Mouse (Mus musculus): ENCODE measurements around the gene Orc5.
"Not testable (repeated sequence)": the region's sequence is repeated elsewhere in the genome, so short reads cannot be mapped to it uniquely, and the experiment has no call there.

The Orc5 gene

GRCm38 (mm10) chr5:22532571-22532970, 17.7 kb downstream of the Orc5 start:
- DNase-seq, result no peak

DNA sequence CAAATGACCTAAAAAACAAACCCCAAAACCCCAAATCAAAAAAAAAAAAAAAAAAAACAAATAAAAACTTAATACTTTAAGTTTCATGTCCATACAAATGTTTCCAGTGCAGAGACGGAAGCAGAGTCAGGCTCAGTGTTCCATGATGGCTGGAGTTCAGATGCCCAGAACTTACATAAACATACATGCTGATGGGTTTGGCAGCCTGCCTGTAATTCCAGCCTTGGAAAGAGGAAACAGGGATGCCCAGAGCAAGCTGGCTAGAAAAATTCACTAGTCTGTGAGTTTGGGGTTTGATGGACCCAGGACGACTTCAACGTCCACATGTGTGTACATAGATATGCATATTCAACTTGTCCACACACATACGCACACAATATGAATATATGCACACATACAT, 27.6 kb downstream of the Orc5 start:
- no peak for DNase-seq

GRCm38 (mm10) chr5:22519708-22520107, 30.5 kb downstream of the Orc5 start:
- DNase-seq, result no peak

DNA sequence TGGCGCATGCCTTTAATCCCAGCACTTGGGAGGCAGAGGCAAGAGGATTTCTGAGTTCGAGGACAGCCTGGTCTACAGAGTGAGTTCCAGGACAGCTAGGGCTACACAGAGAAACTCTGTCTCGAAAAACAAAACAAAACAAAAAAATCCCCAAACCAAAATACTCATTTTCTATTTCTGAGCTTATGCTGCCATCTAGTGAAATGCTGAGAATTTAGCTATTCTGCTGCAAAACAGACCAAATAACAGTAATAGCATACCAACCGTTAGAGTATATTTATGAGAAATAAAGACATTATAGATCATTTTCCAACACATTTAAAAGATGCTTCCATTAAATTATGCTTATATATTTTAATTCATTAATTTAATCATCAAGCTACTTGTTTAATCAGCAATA, 34.5 kb downstream of the Orc5 start:
- DNase-seq, result not testable (repeated sequence)

GRCm38 (mm10) chr5:22514231-22514630, 36.0 kb downstream of the Orc5 start:
- DNase-seq, result not testable (repeated sequence)

- DNase-seq, result not testable (repeated sequence)
Observed at GRCm38 (mm10) chr5:22512579-22512978, 37.6 kb downstream of the Orc5 start.

DNA sequence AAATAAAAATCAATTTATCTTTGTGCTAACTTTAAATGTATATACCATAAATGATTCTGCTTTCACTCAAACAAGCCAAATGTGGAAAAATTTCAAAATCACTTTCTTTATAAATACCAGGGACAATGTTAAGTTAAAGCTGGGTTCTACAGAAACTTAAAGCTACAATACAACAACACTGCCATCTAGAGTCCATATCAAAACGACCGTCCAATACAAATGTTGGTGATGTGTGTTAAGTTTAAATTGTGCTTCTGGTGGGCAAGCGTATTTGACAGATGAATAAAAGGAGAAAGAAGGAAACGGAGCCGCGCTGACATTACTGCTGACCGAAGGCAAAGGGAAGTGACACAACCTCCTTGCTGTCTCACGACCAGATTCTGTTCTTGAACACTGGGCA, 38.4 kb downstream of the Orc5 start:
- DNase-seq, result no peak

DNA sequence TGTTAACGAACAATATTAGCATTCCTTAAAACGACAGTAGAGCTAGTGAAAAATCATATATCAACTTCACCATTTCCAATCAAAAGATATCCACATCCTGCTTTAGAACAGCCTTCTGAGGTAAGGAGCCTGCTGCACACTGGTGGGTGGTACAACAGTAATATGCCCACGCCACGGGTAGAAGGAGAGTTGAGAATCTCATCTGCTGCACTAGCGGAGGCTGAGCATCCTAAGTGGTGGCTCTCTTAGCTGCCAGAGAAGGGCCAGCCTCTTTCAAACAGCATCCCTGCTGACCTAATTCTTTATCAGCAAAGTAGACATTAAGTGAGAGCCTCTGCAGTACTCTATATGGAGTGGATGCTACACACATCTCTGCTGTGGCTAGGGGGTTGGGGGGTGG, 41.7 kb downstream of the Orc5 start:
- DNase-seq, result no peak

- DNase-seq, result no peak
Observed at GRCm38 (mm10) chr5:22499437-22499836, 50.8 kb downstream of the Orc5 start.

DNA sequence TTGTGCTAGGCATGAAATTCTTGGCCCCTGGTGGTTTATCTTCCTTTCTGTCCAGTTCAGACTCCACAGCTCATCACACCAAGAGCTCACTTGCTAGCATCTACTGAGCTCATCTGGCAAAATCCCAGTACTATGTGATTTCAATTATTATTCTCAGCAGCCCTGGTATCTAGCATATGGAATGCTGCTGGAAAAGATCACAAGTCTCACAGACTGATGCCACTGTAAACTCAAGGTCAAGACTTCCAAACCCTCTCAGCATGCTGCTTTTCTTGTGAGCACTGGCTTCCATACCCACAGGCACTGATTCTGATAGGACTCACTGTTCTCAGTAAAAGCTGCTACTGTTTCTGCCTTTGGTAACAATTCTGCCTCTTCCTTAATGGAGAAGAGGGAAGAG, 59.1 kb downstream of the Orc5 start:
- DNase-seq, result no peak

GRCm38 (mm10) chr5:22489091-22489490, 61.1 kb downstream of the Orc5 start:
- DNase-seq, result peak; percentile 57

DNA sequence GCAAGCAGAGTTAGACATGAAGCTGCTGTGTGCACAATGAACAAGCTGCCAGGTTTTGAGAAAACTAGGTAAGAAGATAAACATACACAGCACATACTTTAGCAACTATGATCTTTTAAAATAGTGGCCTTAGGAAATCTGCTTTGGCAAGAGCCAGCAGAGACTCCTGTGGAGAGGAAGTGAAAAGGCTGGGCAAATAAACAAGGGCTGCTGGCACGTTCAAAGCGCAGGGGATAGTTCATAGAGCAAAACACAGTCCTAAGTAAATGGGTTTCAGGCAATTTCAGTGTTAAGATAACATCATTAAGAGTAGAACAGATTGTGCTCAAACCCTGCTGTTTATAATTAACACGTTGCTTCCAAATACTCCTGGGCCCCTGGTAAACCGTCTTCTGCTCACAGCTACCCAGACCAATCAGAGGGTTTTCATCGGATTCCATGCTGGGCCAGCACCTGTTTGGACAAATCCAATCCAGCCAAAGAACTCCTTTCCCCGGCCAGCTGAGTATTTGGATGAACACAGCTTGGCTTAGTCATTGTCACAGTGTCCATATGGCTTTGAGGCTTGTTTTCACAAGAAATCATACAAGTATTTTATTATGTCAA, 63.5 kb downstream of the Orc5 start:
- DNase-seq, result no peak

GRCm38 (mm10) chr5:22485764-22486163, 64.5 kb downstream of the Orc5 start:
- DNase-seq, result peak; percentile 67

GRCm38 (mm10) chr5:22482567-22482966, 67.7 kb downstream of the Orc5 start:
- no peak for DNase-seq

GRCm38 (mm10) chr5:22472445-22472844, 77.8 kb downstream of the Orc5 start:
- not testable (repeated sequence) for DNase-seq

- no peak for DNase-seq
Observed at GRCm38 (mm10) chr5:22471243-22471642, 79.0 kb downstream of the Orc5 start.

DNA sequence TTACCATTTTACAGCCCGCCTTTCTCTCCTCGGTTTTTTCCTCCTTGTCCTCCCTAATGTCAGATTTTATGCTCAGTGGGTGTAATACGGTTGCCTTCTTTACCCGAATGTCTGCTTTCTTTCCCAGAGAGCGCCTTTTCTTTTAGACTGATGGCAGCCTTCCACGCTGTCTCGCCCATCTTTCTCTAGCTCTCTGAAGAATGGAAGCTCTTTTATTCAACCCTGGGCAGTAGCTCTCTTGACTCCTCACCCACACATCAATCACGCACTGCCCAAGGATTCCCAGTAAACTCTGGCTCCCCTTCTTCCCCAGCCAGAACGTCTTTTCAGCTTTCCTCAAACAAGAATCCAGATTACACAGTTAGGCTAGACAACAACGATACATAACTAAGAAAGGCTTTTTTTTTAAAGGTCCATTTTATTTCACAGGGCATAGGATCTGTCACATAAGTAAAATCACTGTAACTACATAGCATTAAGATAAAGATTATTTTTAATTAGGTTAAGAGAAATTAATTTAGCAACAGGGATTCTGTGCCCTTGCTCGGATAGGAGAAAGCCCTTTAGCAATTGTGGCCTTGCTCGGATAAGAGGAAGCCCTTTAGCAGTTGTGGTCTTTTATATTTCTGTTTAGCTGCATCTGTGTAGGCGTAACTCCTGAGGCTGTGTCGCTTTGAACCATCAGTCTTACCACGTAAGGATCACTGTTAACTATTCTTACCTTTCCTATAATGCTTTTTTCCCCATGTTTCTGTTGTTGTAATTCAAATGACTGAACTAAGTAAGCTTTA, 97.2 kb downstream of the Orc5 start:
- no peak for DNase-seq

DNA sequence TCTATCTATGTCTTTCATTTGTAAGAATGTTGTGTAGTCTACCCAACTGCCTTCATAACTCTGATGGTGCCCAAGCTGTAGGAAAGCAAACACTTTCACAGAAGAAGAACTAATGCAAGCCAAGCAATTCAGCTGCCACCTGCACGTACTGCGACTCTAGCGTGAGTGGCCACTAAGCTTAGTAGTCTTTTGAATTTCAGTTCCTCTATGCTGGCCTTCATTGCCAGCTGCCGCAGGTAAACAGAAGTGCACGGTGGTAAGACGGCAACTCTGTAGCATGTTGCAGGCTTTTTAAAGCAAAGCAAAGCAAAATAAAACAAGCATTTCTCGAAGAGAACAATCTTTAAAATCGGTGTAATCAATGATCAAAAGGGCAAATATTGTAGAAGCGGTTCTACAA, 97.8 kb downstream of the Orc5 start:
- no peak for DNase-seq

DNA sequence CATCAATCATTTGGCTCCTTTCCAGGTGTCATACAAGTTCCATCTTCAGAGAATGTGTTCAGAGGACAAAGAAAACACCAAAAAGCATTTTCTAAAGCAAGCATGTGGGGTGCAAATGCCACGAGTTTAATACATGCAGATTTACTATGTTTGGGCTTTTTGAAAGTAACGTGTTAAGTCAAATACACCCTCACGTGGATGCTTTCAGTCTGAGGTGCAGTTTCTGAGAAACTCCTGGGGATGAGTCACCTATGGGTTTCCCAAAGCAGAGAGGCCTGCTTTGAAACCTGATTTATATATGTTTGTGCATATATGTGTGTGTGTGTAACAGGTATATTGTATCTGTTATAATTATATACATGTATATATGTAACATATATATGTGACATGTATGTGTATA, 98.5 kb downstream of the Orc5 start:
- DNase-seq, result no peak

- no peak for DNase-seq
Observed at GRCm38 (mm10) chr5:22449492-22449891, 100.7 kb downstream of the Orc5 start.

All from liver (tissue).